Mouse (Mus musculus) liver, embryonic 16.5 days (tissue): Measurements from ENCODE around the gene Vopp1. TPM values are rescaled to one million over a fixed set of nuclear protein-coding genes. Genes with fewer than 3 reads are reported as not detected.
"Not testable (repeated sequence)": the region's sequence is repeated elsewhere in the genome, so short reads cannot be mapped to it uniquely, and the experiment has no call there.

ENCODE experiments used
- ATAC-seq: fragments of 200-750 bp; cut with Nextera tagmentation; 2 replicates; pipeline ENCODE4 v1.8.0; 2017; ENCODE audit warnings: low read depth, mild to moderate bottlenecking, moderate number of reproducible peaks, moderate library complexity
- H3K27ac ChIP-seq: fragments of 300-500 bp; sonication (generic); 2 replicates; pipeline ENCODE4 v1.5.1; 2014; ENCODE audit warnings: mild to moderate bottlenecking, low read length
- H3K27me3 ChIP-seq: fragments of 300-500 bp; sonication (generic); 2 replicates; pipeline ENCODE4 v1.6.1; 2014; ENCODE audit warnings: low read depth, low read length, mixed read lengths; ENCODE audit not compliant: control insufficient read depth, insufficient read depth
- H3K36me3 ChIP-seq: fragments of 300-500 bp; sonication (generic); 2 replicates; pipeline ENCODE4 v1.6.1; 2014; ENCODE audit warnings: mild to moderate bottlenecking; ENCODE audit not compliant: control insufficient read depth, insufficient read depth
- H3K4me1 ChIP-seq: fragments of 300-500 bp; sonication (generic); 2 replicates; pipeline ENCODE4 v1.6.1; 2014; ENCODE audit warnings: low read depth, low read length, mixed read lengths; ENCODE audit not compliant: control insufficient read depth
- H3K4me2 ChIP-seq: fragments of 300-500 bp; sonication (generic); 2 replicates; pipeline ENCODE4 v1.6.1; 2014; ENCODE audit warnings: low read depth, low read length, mixed read lengths
- H3K4me3 ChIP-seq: fragments of 300-500 bp; sonication (generic); 2 replicates; pipeline ENCODE4 v1.5.1; 2014; ENCODE audit warnings: low read depth, mild to moderate bottlenecking, low read length
- H3K9ac ChIP-seq: fragments of 300-500 bp; sonication (generic); 2 replicates; pipeline ENCODE4 v1.6.1; 2014; ENCODE audit warnings: low read depth, low read length
- H3K9me3 ChIP-seq: fragments of 300-500 bp; sonication (generic); replicated peaks from 2 replicates; pipeline ENCODE4 v1.6.1; 2016; ENCODE audit warnings: low read length; ENCODE audit not compliant: control insufficient read depth
- WGBS: fragments of 180-500 bp; shearing (Covaris S2); extraction: QIAGEN DNeasy Blood & Tissue Kit; methylation state at CpG from one replicate; pipeline ENCODE4 v1.1.7; 2014; ENCODE audit not compliant: insufficient replicate concordance; 5-methylcytosine and 5-hydroxymethylcytosine counted together
- polyA plus RNA-seq: library from polyadenylated mRNA; unstranded; fragments of >200 nt; fragmentation: Nextera tagmentation; extraction: Ambion mirVana; gene quantifications from 2 replicates; pipeline ENCODE4 v1.2.1, GENCODE M21; 2015

The Vopp1 gene
- polyA plus RNA-seq = 58.2 and 62.5 TPM in 2 replicates

DNA sequence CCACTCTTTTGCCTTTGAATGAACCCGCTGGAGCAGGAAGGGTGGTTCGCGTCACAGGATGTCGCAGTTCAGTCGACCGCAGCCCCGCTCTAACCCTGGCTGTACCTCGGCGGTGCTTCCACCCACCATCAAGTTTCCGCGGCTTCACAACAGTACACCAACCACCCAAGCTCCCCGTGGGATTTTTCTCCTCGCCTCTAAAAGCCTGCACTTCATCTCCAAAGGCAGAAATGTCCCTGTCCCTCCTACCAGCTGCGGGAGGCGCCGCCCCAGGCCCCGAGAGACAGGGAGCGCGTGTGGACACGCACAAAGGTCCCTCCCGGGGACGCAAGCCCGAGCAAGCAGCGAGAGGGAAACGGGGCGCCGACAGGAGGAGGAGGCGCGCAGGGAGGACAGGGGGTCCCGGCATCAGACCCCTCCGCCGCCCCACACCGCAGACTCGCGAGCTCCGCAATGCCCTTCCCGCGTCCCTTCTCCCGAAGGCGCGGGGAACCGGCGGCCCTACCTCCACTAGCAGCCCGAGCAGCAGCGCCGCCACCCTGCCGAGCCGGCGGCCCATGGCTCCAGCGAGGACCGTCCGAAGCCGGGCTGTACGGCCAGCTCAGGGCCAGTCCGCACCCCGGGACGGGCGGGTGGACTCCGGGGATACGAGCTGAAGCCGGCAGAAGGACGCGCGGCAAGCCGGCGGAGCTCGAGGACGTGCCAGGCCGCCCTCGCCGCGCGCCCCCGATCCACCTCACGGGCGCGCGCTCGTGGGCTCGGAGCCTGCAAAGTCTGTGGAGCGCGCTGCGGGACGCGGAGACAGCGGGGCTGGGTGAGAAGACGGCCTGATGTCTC is at the start of gene Vopp1:
Gene Vopp1, minus strand, starts transcription at position 738 of the 837 bp plus-strand sequence.
- peak within 1 kb of the TSS; percentile 97 for H3K4me3 ChIP-seq
- H3K9me3 ChIP-seq = no peaks in the 10 kb centered on the region
- H3K4me2 ChIP-seq = peak within 1 kb of the TSS; percentile 71
- no peaks in the 10 kb centered on the region for H3K27me3 ChIP-seq
- no peaks in the 10 kb centered on the region for H3K36me3 ChIP-seq
- H3K9ac ChIP-seq = peak within 1 kb of the TSS; percentile 100
- ATAC-seq = peak; percentile 84
- WGBS = under 1% methylated on average over 87 of the region's 87 CpGs
- peaks cover 10% of the 10 kb centered on the region for H3K4me1 ChIP-seq
- peak within 1 kb of the TSS; percentile 91 for H3K27ac ChIP-seq

DNA sequence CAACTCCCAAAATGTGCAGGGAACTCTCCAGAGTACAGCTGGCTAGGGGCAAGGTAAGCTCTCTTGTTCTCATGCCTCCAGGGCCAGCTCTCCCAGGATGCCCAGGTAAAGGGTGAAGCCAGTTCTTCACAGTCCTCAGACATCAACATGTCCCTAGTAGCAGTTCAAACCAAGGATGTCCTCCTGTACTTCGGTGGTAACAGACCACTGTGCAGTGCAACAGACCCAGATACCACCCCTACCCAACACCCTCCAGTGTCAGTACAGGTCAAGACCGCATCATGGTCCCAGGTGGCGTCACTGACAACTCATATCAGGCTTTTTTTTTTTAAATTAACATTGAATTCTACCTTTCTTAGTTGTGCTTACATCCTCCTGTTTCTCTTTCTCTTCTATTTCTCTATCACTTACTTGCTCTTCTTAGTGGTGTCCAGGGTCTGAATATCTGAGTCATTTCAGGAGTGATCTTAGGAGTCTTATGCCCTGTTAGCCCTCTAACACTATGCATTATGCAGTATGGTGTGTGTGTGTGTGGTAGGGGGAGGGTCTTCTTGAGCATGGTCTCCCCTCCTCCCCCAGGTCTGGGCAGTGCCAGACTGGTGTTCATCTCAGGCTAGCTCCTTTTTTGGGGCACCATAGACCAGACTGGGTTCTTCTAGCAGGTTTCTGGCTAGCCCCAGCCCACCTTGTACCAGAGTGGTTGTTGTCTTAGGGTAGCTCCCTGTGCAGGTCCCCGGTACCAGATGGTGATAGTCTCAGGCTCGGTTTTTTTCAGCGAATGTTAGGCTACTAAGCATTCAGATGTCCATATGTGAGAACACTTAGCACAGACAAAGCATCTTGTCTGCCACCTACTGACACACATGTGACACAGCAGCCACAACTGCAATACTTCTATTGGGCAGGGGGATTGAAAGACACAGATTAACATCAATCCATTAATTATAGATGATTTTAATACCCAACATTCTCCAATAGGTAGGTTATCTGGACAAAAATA is 34.4 kb upstream of the Vopp1 start:
- no peaks in the 10 kb centered on the region for H3K36me3 ChIP-seq
- no peaks in the 10 kb centered on the region for H3K27me3 ChIP-seq
- H3K4me2 ChIP-seq = no peak overlapping the region
- H3K4me1 ChIP-seq = peaks cover 4% of the 10 kb centered on the region
- H3K9me3 ChIP-seq = no peaks in the 10 kb centered on the region
- no peak overlapping the region for H3K4me3 ChIP-seq
- 39% methylated on average over 6 of the region's 6 CpGs for WGBS
- peak; percentile 79 for ATAC-seq
- H3K9ac ChIP-seq = peak overlapping the region; percentile 10; the same call in 1 of the 2 replicates
- H3K27ac ChIP-seq = no peak overlapping the region; the same call in 1 of the 2 replicates

DNA sequence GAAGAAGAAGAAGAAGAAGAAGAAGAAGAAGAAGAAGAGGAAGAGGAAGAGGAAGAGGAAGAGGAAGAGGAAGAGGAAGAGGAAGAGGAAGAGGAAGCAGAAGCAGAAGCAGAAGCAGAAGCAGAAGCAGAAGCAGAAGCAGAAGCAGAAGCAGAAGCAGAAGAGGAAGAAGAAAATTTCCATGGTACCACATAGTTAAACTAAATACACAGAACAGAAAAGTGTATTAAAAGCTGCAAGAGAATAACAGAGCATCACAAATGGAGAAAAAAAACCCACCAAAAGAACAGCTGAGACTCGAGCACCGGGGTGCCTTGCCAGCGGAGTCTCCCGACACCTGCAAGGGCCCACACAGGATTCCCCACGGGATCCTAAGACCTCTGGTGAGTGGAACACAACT is 26.2 kb upstream of the Vopp1 start:
- not testable (repeated sequence) for H3K9me3 ChIP-seq, H3K27ac ChIP-seq, H3K4me1 ChIP-seq, H3K36me3 ChIP-seq, H3K27me3 ChIP-seq, H3K9ac ChIP-seq, H3K4me3 ChIP-seq, ATAC-seq, H3K4me2 ChIP-seq
- WGBS = 74% methylated on average over 5 of the region's 5 CpGs

DNA sequence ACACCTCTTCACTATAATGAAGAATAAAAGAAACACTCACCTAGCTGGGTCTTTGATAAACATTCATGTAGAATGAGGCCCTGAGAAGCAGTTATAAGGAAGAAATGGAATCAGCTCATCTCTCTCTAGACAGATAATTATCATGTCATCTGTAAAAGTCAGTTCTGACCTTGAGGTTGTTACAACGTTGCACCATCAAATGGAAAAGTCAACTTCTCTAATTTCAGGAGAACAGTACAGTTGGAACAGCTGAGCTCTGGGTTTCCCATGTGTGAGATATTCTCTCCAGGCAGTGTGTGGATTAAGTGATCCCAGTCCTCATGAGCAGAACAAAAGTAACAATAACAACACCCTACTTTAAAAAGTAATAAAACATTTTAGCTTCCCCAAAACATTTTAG is 25.3 kb upstream of the Vopp1 start, which contains the start of gene Vmn1r21:
Gene Vmn1r21, minus strand, starts transcription at position 58 of the 400 bp plus-strand sequence.
- H3K36me3 ChIP-seq = no peaks in the 10 kb centered on the region
- H3K27me3 ChIP-seq = no peaks in the 10 kb centered on the region
- WGBS = 33% methylated on average over 1 of the region's 1 CpGs

DNA sequence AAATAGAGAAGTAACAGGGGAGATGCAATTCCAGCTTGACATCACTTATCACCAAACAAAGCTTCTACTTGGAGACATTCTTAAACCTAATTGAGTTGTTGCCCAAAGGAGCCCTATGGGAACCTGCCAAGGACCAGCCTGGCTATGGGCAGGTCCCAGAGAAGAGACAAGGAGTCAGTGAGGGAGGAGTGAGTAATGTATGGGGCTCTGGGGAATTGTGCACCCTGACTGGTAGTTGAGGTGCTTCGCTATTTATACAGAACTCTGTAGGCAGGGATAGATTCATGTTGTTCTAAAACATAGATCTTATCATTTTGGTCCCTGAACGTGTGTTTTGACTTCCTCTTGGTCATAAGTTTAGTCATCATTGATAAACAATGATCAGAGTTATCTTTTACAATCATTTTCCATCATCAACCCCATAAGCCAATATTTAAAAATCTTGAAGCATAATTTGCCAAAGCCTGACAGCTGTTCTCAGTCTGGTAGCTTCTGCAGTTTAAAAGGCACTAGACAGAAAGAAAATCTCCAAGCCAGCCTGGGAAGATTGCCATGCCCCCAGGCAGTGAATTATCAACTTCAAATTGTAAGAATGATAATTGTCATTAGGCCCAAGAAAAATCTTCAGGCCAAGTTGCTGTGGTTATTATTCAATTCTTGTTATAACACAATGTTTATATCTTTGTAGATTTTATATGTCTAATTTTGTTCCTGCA is 14.9 kb upstream of the Vopp1 start:
- H3K9me3 ChIP-seq = no peaks in the 10 kb centered on the region
- no peaks in the 10 kb centered on the region for H3K4me1 ChIP-seq
- WGBS = 45% methylated on average over 2 of the region's 2 CpGs
- no peak overlapping the region for H3K4me3 ChIP-seq
- H3K27me3 ChIP-seq = no peaks in the 10 kb centered on the region
- H3K9ac ChIP-seq = no peak overlapping the region
- no peaks in the 10 kb centered on the region for H3K36me3 ChIP-seq
- H3K4me2 ChIP-seq = no peak overlapping the region
- ATAC-seq = no peak
- no peak overlapping the region for H3K27ac ChIP-seq

More for the DNA sequence above, 25.3 kb upstream of the Vopp1 start, which contains the start of gene Vmn1r21:
- H3K9ac ChIP-seq = no peak within 1 kb of the TSS
- no peak within 1 kb of the TSS for H3K4me2 ChIP-seq
- no peak for ATAC-seq
- H3K9me3 ChIP-seq = no peaks in the 10 kb centered on the region
- no peak within 1 kb of the TSS for H3K4me3 ChIP-seq
- no peaks in the 10 kb centered on the region for H3K4me1 ChIP-seq
- H3K27ac ChIP-seq = no peak within 1 kb of the TSS

DNA sequence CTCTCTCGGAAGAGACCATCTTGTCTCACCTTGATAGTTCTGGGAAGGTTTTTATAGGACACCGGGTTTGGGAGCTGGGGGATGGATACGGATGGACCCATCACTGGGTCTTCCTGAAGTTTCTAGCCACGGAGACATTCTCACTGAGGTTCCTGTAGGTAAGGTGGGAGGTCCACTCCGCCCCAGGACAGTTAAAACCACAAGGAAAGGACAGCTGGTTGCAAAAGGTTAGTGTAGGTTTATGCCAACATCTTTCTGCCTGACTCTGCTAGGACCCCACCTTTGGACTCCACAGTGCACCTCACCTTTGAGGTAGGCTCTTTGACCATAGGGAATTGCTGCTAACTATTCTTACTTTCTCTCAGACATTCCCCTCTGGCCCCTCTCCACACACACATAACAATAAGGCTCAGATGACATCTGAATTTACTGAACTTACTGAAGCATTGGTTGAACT is 328 bp upstream of the Vopp1 start:
- peak overlapping the region; percentile 100 for H3K9ac ChIP-seq
- no peaks in the 10 kb centered on the region for H3K9me3 ChIP-seq
- peaks cover 10% of the 10 kb centered on the region for H3K4me1 ChIP-seq
- ATAC-seq = no peak
- WGBS = 8% methylated on average over 5 of the region's 5 CpGs
- H3K36me3 ChIP-seq = no peaks in the 10 kb centered on the region
- H3K4me2 ChIP-seq = peak overlapping the region; percentile 71
- H3K27me3 ChIP-seq = no peaks in the 10 kb centered on the region
- peak overlapping the region; percentile 91 for H3K27ac ChIP-seq
- H3K4me3 ChIP-seq = peak overlapping the region; percentile 97

DNA sequence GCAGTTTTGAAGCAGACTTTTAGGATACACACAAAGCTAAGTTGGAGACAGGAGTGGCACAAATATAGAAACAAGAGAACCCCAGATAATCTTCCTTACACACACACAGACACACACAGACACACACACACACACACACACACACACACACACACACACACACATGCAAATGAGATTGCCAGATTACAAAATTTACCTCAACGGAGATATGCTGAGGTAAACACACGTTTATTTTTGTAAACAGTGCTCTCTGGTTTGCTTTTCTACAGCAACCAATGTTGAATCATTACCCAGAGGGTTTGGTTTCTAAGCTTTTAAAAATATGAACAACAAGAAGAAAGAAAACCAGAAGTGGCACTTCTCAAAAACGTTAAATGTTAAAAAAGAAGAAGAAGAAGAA is 1.5 kb downstream of the Vopp1 start:
- 5% methylated on average over 3 of the region's 3 CpGs for WGBS
- Histone ChIP-seq H3K9ac (peak overlapping the region; percentile 59), H3K9me3 (no peaks in the 10 kb centered on the region), H3K4me1 (peaks cover 7% of the 10 kb centered on the region), H3K27ac (peak overlapping the region; percentile 77), H3K4me3 (peak overlapping the region; percentile 59), H3K27me3 (no peaks in the 10 kb centered on the region), H3K4me2 (peak overlapping the region; percentile 55), H3K36me3 (no peaks in the 10 kb centered on the region)
- ATAC-seq = no peak

DNA sequence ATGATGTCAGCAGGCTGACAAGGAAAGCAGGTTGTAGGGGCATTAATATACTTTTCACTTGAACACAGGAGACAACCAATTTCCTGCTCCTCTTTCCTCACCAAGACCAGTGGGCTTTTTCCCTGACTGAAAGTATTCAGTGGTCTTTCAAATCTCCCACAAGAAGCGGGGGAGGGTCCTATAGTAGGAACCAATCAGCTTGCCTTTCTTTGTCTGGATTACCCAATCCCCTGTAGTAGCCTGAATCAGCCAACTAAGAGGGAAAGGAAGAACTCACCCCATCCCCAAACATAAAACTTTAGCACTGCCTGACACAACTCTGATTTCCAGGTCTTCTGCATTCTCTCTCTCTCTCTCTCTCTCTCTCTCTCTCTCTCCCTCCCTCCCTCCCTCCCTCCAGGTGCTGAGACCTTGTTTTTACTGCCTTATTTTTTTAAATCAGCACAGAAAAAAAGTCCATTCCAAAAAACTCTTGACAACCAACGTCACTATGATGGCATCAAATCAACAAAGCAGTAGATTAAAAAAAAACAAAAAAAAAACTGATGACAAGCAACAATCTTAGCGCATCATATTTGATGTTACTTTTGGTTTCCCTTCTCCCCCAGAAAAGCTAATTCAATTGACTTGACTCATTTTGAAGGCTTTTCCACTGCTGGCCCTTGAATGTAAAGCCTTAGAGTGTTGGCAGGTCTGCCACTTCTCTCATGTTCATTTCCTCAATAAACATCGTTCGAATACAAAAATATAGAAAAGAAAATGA is 2.1 kb downstream of the Vopp1 start:
- H3K27ac ChIP-seq = peak overlapping the region; percentile 77

More for the DNA sequence above, 2.1 kb downstream of the Vopp1 start:
- Histone ChIP-seq H3K4me2 (peak overlapping the region; percentile 55), H3K9me3 (no peaks in the 10 kb centered on the region), H3K4me1 (peaks cover 7% of the 10 kb centered on the region), H3K9ac (peak overlapping the region; percentile 59), H3K36me3 (no peaks in the 10 kb centered on the region), H3K4me3 (peak overlapping the region; percentile 59), H3K27me3 (no peaks in the 10 kb centered on the region)
- WGBS = 54% methylated on average over 5 of the region's 5 CpGs
- no peak for ATAC-seq
